Comparison of ENCODE assay signal across 8 mouse cellular contexts in the genomic region with DNA sequence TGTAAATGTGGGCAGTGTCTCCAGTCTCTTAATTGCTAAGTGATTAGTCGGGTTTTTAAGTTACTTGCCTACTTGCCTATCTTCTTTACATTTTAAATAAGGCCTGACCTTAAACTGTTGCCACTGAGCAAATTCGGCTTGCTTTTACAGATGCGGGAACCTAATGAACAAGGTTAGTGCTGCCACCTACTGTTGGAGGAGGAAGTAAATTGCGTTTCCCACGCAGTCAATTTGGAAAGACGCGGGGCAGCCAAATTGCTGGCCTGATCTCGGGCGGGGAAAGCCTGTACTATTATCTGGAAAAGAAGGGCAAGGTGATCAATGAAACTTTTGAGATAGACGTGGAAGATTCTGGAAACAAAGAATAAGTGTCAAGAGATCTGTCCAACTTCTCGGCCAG.
DNase-seq lines count a peak whose midpoint lies in the region; ATAC-seq and TF ChIP-seq lines count a peak whose summit lies in the region.

No protein-coding gene starts in this region.

- H3K27ac ChIP-seq in spleen, adult 2 months (ENCODE audit: insufficient read depth, low read length): no peak overlapping the region
- no peak overlapping the region for H3K27ac ChIP-seq in embryonic facial prominence, embryonic 10.5 days (replicated peaks)

- H3K36me3 ChIP-seq in spleen, adult 2 months (ENCODE audit: control insufficient read depth, insufficient read depth, low read length): no peaks in the 10 kb centered on the region
- H3K36me3 ChIP-seq in embryonic facial prominence, embryonic 10.5 days (replicated peaks): no peaks in the 10 kb centered on the region

- WGBS in spleen, adult 2 months: 10% methylated on average over 11 of the region's 11 CpGs
- WGBS in embryonic facial prominence, embryonic 10.5 days: 14% methylated on average over 11 of the region's 11 CpGs

- H3K27me3 ChIP-seq in spleen, adult 2 months (ENCODE audit: control insufficient read depth, insufficient read depth, low read length): no peaks in the 10 kb centered on the region
- H3K27me3 ChIP-seq in embryonic facial prominence, embryonic 10.5 days (replicated peaks; ENCODE audit: low read depth, poor library complexity, severe bottlenecking): no peaks in the 10 kb centered on the region

- intact Hi-C loops in heart, postnatal 36 days (cut with DNase I): loop anchor here (1.0 to 5.0 kb wide), 2 partner anchors 52 to 165 kb away; no protein-coding TSS in a partner anchor
- intact Hi-C loops in left cerebral cortex, postnatal 25 days (cut with DNase I): loop anchor here (5.0 to 10.0 kb wide), 5 partner anchors 168 to 660 kb away; no protein-coding TSS in a partner anchor

- no peak for TF ChIP-seq POLR2A in spleen, adult 2 months (IDR thresholded peaks at IDR 0.05; ENCODE audit: low read depth, low read length)

- no peak overlapping the region for H3K4me3 ChIP-seq in spleen, adult 2 months (ENCODE audit: extremely low read depth, insufficient read depth, insufficient read length)
- H3K4me3 ChIP-seq in embryonic facial prominence, embryonic 10.5 days: no peak overlapping the region

- DNase-seq in spleen, adult 2 months (ENCODE audit: low read depth in 1 of 2, low spot score in 2 of 2): peak in 1 of 2 experiments; percentile 3
- DNase-seq in spleen, adult 12 weeks (ENCODE audit: low spot score): no peak
- DNase-seq in adrenal gland, adult 2 months: peak; percentile 42
- peak; percentile 55 for DNase-seq in embryonic facial prominence, embryonic 10.5 days (ENCODE audit: low spot score)
- DNase-seq in heart, postnatal 36 days: peak; percentile 55 to 56
- DNase-seq in left cerebral cortex, postnatal 25 days (ENCODE audit: low spot score in 2 of 2): peak; percentile 45 to 66
- DNase-seq in retina, postnatal 1 day: peak; percentile 80

- peak; percentile 22; the same call in 1 of the 2 replicates for TF ChIP-seq CTCF in spleen, adult 2 months (IDR thresholded peaks at IDR 0.05; ENCODE audit: extremely low read depth, insufficient read depth, insufficient read length, insufficient replicate concordance)

- no peaks in the 10 kb centered on the region for H3K4me1 ChIP-seq in spleen, adult 2 months (ENCODE audit: control insufficient read depth, insufficient read depth, insufficient read length)
- no peaks in the 10 kb centered on the region for H3K4me1 ChIP-seq in embryonic facial prominence, embryonic 10.5 days

- ATAC-seq in monocyte, adult 5-6 weeks (replicated peaks; ENCODE audit: insufficient number of reproducible peaks, low FRiP score, low TSS enrichment, poor library complexity, severe bottlenecking): no peak

- 0 out of 2 replicates have a peak, but pooled peaks cover 8% of the 10 kb centered on the region for H3K9me3 ChIP-seq in embryonic facial prominence, embryonic 10.5 days
